Mouse (Mus musculus) inflammation-experienced regulatory T-cells, adult 6 months (primary cell): Measurements from ENCODE around the gene Wasf2. TPM values are rescaled to one million over a fixed set of nuclear protein-coding genes. Genes with fewer than 3 reads are reported as not detected.
A peak's percentile ranks its signal among the peaks of the same experiment; 100 is the strongest.
"Not testable (repeated sequence)": the region's sequence is repeated elsewhere in the genome, so short reads cannot be mapped to it uniquely, and the experiment has no call there.

Experiments used
- ATAC-seq: one replicate; pipeline ENCODE4 v1.8.0; 2017
- polyA plus RNA-seq, 3 experiments: library from polyadenylated mRNA; unstranded; fragments of 100-300 nt; shearing (Covaris generic); gene quantifications; one replicate each; pipeline ENCODE4 v1.2.1; 2017

Wasf2 gene
- 100 to 1,000 TPM in 1 of 3 experiments, 10 to 100 TPM in 2; 70.4 to 110 (median 79.7) TPM for polyA plus RNA-seq

DNA sequence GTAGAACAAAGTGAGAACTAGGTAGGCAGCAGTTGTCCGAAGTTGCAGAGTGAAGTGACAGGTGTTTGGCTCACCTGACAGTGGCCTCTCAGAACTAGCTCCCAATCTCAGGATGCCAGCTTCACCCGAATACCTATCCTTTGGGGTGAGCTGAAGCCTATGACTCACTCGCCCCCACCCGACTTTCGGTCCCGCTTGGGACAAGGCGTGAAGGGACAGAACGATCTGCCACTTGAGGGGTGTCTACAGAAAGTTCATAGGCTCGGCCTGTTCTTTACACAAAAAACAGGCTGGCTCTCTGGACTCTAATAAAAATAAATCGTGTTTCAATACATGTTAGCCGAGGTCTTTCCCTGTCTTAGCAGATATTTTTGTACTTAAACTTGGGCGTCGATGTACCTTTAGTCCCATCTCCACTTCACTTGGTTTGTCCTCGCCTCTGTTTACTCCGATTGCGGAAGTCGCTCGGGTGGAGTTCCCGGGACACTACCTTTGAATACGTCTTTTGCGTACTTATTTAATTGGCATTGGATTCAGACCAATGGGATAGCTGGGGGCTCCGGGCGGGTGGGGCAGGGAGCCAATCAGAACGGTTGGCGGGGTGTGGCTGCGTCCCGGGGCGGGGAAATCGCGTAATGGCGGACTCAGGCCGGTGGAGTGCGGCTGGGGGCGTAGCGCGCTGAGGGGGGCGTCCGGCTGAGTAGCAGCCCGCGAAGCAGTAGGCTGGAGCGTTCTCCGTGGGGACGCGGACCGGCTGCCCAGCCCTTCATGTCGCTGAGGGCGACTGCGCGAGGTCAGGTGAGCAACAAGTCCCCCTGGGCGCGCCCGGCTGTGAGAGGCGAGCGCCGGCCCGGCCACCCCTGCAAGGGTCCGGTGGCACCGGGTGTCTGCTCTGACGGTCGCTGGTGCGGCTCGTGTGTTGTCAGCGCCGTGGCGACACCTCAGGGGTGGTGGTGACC, at the start of gene Wasf2:
TSS of gene Wasf2 (plus strand) at position 575 of the 959 bp plus-strand sequence.
- peak; percentile 84 for ATAC-seq

DNA sequence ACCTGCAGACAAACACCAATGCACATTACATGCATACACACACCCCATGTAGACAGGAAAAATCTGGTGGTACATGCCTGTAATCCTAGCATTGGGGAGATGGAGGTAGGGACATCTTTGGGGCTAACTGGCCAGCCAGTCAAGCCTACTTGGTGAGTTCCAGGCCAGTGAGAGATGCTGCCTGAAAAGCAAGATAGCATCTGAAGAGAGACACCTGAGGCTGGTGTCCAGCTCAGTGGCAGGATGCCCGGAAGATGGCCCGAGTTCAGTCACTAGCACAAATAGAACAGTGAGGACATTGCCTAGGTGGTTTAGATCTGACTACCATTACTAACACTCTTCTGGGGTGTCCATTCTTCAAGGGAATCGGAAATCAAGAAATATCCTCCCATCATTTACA, 49.4 kb upstream of the Wasf2 start:
- no peak for ATAC-seq

DNA sequence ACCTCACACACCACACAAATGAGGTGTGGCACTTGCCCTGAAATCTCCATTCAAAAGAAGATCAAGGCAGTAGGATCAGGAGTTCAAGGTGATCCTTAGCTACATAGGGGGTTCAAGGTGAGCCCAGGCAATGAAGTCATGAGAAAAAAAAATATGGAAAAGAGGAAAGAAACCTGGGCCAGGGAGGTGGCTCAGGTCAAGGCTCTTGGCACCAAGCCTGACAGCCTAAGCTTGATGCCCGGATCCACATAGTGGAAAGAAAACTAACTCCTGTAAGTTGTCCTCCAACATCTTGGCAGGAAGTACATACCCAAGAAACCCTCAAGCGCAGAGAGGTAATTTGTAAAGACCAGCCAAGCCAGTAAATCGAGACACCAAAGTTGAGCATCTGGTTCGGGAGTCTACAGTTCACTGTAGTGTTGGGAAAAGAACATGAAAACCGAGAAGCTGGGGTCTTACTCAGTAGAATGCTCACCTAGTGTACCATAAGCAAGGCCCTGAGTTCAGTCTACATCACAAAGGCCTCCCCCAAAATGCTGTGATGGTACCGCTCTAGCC, 48.0 kb upstream of the Wasf2 start:
- no peak for ATAC-seq

DNA sequence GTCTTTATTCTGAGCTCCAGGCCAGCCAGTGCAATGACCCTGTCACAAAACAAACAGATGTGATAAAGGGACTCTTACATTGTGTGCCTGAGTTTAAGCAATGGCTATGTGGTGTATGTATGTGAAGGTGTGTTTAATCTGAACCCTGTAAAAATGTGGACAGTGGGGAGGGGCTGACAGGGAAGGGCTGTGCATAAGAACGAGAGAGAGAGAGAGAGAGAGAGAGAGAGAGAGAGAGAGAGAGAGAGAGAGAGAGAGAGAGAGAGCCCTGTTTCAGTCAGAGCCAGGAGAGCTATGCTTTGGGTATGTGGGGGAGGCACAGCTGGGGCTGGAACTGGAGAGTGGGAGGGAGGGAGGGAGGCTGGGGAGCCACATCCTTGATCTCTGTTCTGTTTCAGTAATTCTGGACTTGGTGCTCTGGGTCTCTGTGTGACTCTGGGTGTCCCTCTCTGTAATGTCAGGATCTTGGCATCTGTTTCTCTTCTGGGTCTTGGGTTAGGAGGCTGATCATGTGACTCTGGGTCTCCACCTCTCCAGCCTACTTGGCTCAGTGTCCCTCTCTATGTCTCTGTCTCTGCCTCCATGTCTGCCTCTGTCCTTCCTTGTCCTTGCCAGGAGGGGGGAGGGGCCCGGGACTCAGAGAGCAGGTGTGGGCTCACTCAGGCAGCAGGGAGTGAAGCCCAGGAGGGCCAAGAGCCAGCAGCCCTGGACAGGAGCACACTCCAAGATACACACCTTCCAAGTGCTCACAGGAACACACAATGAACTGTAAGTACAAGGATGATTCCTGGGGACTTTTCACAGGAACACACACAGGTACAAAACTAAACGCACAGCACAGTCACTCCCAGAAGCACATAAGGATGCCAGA, 46.1 kb upstream of the Wasf2 start:
- no peak for ATAC-seq

GRCm38 (mm10) chr4:133085011-133085782, 45.1 kb upstream of the Wasf2 start:
- peak; percentile 62 for ATAC-seq

- no peak for ATAC-seq
Observed at GRCm38 (mm10) chr4:133085783-133086342, 44.4 kb upstream of the Wasf2 start.

DNA sequence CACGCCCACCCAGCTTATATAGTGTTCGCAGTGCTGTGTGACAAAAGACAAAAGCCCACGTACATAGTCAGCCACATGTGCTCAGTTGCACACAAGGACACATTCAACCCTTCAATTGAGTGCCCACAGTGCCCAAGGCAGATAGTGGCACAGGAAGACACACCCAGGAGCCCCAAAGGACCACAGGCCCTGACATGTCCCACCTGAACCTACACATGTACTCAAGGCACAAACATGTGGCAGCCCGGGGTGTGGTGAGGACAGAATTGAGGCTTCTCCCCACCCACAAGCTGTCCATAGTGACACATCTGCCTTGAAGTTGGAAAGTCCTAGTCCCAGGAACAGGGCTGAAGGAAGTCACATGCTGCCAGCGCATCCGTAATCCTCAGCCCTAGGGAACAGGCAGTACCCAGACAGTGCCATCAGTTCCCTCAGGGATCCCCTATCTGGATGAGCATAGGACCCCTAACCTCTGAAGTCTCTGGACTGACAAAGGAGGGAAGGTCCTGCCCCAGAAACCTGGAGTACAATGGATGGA, 43.1 kb upstream of the Wasf2 start:
- ATAC-seq, result no peak

DNA sequence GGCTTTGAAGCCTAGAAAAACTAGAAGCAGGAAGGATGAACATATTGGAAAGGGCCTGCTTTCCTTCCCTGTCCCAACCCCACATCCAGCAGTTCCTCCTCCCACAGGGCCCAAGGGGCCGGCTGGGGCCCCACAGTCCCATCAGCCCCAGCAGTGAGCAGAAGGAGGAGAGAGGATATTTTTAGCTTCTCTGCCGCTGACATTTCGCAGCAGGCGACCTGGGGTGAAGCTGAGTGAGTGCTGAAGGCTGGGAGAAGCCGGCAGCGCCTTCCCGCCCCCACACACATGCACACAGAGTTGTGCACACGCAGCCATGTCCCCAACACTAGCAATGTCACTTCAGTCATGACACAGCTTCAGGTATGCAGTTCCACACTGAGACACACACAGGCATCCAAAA, 42.5 kb upstream of the Wasf2 start:
- ATAC-seq, result no peak

DNA sequence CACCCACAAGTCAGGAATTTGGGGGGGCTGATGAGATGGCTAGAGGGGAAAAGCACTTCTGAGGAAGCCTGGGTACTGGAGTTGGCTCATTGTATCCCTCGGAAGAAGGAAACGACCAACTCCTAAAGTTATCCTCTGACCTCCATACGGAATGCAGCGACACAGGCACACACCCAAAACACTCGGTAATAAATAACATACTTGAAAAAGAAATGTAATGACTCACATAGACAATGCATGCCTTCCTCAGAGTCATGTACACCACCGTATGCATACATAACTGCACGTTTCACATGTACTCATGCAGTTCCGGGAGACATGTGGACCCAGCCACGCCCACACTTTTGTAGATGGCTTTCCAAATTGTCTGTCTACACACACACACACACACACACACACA, 41.0 kb upstream of the Wasf2 start:
- no peak for ATAC-seq

DNA sequence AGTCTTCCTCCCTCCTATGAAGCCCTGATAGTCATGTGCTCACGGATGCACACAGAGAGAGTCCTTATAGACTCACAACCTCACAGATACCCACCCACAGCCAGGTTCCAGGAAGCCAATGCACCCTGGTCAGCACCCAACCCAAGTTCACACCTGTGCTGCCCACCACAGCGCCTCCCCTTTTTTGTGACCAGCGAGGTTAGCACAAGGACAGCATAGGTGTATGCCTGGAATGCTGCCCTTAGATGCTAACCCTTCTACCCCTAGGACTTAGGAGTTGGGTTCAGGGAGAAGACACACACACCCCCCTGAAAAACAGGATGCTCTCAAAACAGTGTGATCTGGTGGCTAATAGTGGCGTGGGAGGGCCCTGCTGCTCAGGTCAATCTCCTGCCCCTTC, 40.5 kb upstream of the Wasf2 start:
- no peak for ATAC-seq

- no peak for ATAC-seq
Observed at GRCm38 (mm10) chr4:133090276-133090719, 40.0 kb upstream of the Wasf2 start.

DNA sequence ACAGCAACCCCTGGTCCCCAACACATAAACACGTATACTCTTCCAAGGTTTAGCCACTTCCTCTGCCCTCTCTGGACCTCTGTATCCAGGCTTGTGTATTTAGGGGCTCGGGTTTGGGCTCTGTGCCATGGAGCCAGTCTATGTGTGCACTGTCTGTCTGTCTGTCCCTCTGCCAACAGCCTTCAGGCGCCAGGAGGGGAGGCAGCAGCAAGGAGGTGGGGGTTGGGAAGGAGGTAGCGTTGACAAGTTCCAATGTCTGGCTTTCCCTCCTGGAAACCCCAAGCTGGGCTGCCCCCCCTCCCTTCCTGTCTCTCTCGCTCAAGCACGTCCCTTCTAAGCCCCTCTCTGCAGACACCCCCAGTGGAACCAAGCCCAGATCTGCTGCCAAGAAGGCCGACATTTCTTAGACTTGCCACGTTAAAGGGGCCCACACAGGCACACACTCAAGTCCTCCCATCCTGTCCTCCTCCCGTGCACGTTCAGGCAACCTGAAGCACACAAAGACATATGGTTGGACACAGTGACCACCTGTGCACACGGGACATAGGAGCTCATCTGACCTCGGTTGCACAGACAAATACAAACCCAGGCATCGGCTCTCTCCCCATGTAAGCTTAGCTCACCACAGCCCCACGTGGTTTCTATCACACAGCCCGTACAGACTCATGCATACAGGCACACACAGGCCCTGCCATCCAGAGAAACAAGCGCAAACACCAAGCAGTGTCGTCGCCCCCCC, 39.4 kb upstream of the Wasf2 start:
- peak; percentile 20 for ATAC-seq

DNA sequence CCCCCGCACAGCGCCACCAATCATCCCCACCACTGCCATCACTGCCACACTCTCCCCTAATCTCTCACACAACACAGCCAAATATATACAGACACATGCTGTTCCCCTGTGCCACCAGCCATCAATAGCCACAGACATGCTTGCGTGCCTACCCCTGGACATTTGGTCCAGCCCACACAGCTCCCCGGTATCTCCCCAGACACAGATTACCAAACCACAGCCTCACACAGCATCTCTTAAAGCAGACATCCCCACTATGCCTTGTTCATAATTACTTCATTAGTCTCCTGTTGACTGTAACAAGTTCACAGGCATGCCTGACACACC, 38.9 kb upstream of the Wasf2 start:
- ATAC-seq, result no peak

GRCm38 (mm10) chr4:133092453-133092901, 37.8 kb upstream of the Wasf2 start:
- peak; percentile 49 for ATAC-seq

- no peak for ATAC-seq
Observed at GRCm38 (mm10) chr4:133093056-133093455, 37.2 kb upstream of the Wasf2 start.

DNA sequence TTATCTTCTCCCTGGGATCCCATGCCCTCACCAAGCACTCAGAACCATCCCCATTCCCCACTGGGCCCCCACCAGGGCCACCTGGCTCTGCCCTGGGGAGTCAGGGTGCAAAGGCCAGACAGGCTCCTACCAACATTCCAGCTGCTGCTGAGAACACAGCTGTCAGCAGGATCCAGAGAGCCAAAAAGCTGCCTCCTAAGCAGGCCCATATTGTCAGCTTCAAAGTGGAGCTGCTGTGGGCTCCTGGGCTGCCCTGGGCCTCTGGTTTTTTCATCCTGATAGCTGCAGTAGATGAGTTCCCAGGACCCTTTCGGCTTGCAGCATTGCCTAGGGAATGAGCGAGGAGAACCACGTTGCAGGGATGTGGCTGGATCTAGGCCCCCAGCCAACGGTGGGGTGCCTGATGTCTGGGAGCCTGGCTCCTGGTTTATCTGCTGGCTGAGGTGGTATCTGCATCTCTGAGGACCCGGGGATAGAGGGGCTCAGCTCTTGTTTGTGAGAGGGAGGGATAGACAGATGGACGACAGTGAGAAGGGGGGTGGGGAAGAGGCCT, 36.7 kb upstream of the Wasf2 start:
- no peak for ATAC-seq

DNA sequence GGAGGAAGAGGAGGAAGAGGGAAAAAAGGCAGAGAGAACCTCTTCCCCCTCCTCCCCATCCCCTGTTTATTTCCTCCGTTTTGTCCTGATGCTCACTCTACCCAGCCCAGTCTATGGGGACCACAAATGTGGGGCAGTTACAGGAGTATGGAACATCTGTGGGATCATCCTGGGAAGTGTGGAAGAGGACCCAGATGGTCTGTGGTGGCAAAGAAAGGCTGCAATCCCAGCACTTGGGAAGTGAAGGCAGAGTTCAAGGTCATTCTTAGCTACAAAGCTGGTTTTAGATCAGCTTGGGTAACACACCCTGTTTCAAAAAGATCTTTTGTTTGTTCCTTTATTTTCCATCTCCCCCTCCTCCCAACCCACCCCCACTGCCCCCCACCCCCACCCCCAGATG, 36.0 kb upstream of the Wasf2 start:
- no peak for ATAC-seq

GRCm38 (mm10) chr4:133094936-133095733, 35.2 kb upstream of the Wasf2 start:
- no peak for ATAC-seq

DNA sequence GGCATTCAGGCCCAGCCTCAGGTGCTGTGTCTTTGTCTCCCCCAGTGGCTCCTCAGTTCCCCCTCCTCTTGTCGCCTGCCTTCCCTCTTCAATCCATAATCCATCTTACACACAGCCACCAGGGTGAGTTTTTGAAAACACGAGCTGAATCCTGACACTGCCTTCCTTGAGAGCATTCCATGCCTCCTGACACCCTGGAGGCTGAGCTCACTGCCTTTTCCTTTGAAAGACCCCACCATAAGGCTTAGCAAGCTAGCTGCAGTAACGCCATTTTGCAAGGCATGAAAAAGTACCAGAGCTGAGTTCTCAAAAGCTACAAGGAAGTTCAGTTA, 34.6 kb upstream of the Wasf2 start:
- ATAC-seq, result not testable (repeated sequence)

DNA sequence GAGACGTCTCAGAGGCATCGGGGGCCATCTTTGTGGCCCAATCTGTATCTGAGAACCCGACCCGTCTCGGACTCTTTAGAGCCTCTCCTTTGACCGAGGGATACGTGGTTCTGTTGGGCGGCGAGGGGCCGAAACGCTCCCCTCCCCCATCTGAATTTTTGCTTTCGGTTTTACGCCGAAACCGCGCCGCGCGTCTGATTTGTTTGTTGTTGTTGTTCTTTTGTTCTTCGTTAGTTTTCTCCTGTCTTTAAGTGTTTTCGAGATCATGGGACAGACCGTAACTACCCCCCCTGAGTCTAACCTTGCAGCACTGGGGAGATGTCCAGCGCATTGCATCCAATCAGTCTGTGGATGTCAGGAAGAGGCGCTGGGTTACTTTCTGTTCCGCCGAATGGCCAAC, 33.6 kb upstream of the Wasf2 start:
- ATAC-seq, result not testable (repeated sequence)
